Mouse (Mus musculus) ES-E14 (cell line): ENCODE data around the gene Supv3l1.

Experiments used
- CHD2 ChIP-seq: IDR thresholded peaks from 2 replicates; pipeline ENCODE4 v1.6.1; 2014; ENCODE audit warnings: mild to moderate bottlenecking, low read depth, low read length, inconsistent platforms
- HCFC1 ChIP-seq: IDR thresholded peaks from 2 replicates; pipeline ENCODE4 v1.6.1; 2012; ENCODE audit warnings: low read length, inconsistent platforms, borderline replicate concordance; ENCODE audit not compliant: insufficient read depth
- MAFK ChIP-seq: IDR thresholded peaks from 2 replicates; pipeline ENCODE4 v1.6.1; 2014; ENCODE audit warnings: mild to moderate bottlenecking, low read depth, low read length, inconsistent platforms; ENCODE audit not compliant: insufficient read depth
- ZC3H11A ChIP-seq: IDR thresholded peaks from 2 replicates; pipeline ENCODE4 v1.6.1; 2012; ENCODE audit warnings: low read depth, mild to moderate bottlenecking, inconsistent platforms, low read length, borderline replicate concordance
- ZNF384 ChIP-seq: IDR thresholded peaks from 2 replicates; pipeline ENCODE4 v1.6.1; 2012; ENCODE audit warnings: low read depth, low read length, inconsistent platforms

GRCm38 (mm10) chr10:62383011-62383410, 66.5 kb downstream of the Supv3l1 start:
- TF ChIP-seq HCFC1 (no peak), ZNF384 (no peak), CHD2 (no peak), ZC3H11A (no peak), MAFK (no peak)
